Mouse (Mus musculus): Measurements from ENCODE around the gene Gm11565. TPM values are rescaled to one million over a fixed set of nuclear protein-coding genes. Genes with fewer than 3 reads are reported as not detected.

The Gm11565 gene
- polyA plus RNA-seq, 1 experiment from 2014 or later: not detected

Other genes with a start within 250 kb of the Gm11565 start
- gene Krtap4-6, start 248.8 kb upstream of the Gm11565 start, polyA plus RNA-seq (2015; fragmentation: Nextera tagmentation; extraction: Ambion mirVana): not detected in 2 replicates
- gene Gm14190, start 224.0 kb upstream of the Gm11565 start, polyA plus RNA-seq (2015; fragmentation: Nextera tagmentation; extraction: Ambion mirVana): not detected in 2 replicates
- gene Gm14180, start 180.5 kb upstream of the Gm11565 start, polyA plus RNA-seq (2015; fragmentation: Nextera tagmentation; extraction: Ambion mirVana): not detected in 2 replicates
- gene Gm11595, start 141.8 kb upstream of the Gm11565 start, polyA plus RNA-seq (2015; fragmentation: Nextera tagmentation; extraction: Ambion mirVana): not detected in 2 replicates
- gene Krtap4-8, start 134.0 kb upstream of the Gm11565 start, polyA plus RNA-seq (2015; fragmentation: Nextera tagmentation; extraction: Ambion mirVana): not detected in 2 replicates
- not detected in 2 replicates for gene Krtap4-9, start 129.6 kb upstream of the Gm11565 start, polyA plus RNA-seq (2015; fragmentation: Nextera tagmentation; extraction: Ambion mirVana)
- not detected in 2 replicates for gene Gm11596, start 121.3 kb upstream of the Gm11565 start, polyA plus RNA-seq (2015; fragmentation: Nextera tagmentation; extraction: Ambion mirVana)
- gene Gm11569, start 115.8 kb upstream of the Gm11565 start, polyA plus RNA-seq (2015; fragmentation: Nextera tagmentation; extraction: Ambion mirVana): not detected in 2 replicates
- gene Gm11554, start 110.3 kb upstream of the Gm11565 start, polyA plus RNA-seq (2015; fragmentation: Nextera tagmentation; extraction: Ambion mirVana): not detected in 2 replicates
- gene Krtap4-13, start 104.9 kb upstream of the Gm11565 start, polyA plus RNA-seq (2015; fragmentation: Nextera tagmentation; extraction: Ambion mirVana): not detected in 2 replicates
- not detected in 2 replicates for gene Gm11564, start 99.1 kb upstream of the Gm11565 start, polyA plus RNA-seq (2015; fragmentation: Nextera tagmentation; extraction: Ambion mirVana)
- gene 2300003K06Rik, start 76.7 kb upstream of the Gm11565 start, polyA plus RNA-seq (2015; fragmentation: Nextera tagmentation; extraction: Ambion mirVana): not detected in 2 replicates
- not detected in 2 replicates for gene Krtap4-16, start 63.1 kb upstream of the Gm11565 start, polyA plus RNA-seq (2015; fragmentation: Nextera tagmentation; extraction: Ambion mirVana)
- gene Gm11568, start 56.8 kb upstream of the Gm11565 start, polyA plus RNA-seq (2015; fragmentation: Nextera tagmentation; extraction: Ambion mirVana): not detected in 2 replicates
- gene Gm11559, start 50.3 kb upstream of the Gm11565 start, polyA plus RNA-seq (2015; fragmentation: Nextera tagmentation; extraction: Ambion mirVana): not detected in 2 replicates
- gene Krtap9-1, start 41.4 kb upstream of the Gm11565 start, polyA plus RNA-seq (2015; fragmentation: Nextera tagmentation; extraction: Ambion mirVana): not detected in 2 replicates
- gene Gm11567, start 35.6 kb upstream of the Gm11565 start, polyA plus RNA-seq (2015; fragmentation: Nextera tagmentation; extraction: Ambion mirVana): not detected in 2 replicates
- gene Krtap31-1, start 6.8 kb upstream of the Gm11565 start, polyA plus RNA-seq (2015; fragmentation: Nextera tagmentation; extraction: Ambion mirVana): not detected in 2 replicates
- gene Krtap31-2, start 21.5 kb downstream of the Gm11565 start, polyA plus RNA-seq (2015; fragmentation: Nextera tagmentation; extraction: Ambion mirVana): not detected in 2 replicates
- gene Krtap9-5, start 33.7 kb downstream of the Gm11565 start, polyA plus RNA-seq (2015; fragmentation: Nextera tagmentation; extraction: Ambion mirVana): not detected in 2 replicates
- gene Krtap29-1, start 64.3 kb downstream of the Gm11565 start, polyA plus RNA-seq (2015; fragmentation: Nextera tagmentation; extraction: Ambion mirVana): not detected in 2 replicates
- gene Krtap16-1, start 71.8 kb downstream of the Gm11565 start, polyA plus RNA-seq (2015; fragmentation: Nextera tagmentation; extraction: Ambion mirVana): not detected in 2 replicates
- 0.27 TPM in 1 of 2 replicates, not detected in the other for gene Krtap17-1, start 79.2 kb downstream of the Gm11565 start, polyA plus RNA-seq (2015; fragmentation: Nextera tagmentation; extraction: Ambion mirVana)
- gene Krt33a, start 101.5 kb downstream of the Gm11565 start, polyA plus RNA-seq (2015; fragmentation: Nextera tagmentation; extraction: Ambion mirVana): not detected in 2 replicates
- not detected in 2 replicates for gene Krt33b, start 115.1 kb downstream of the Gm11565 start, polyA plus RNA-seq (2015; fragmentation: Nextera tagmentation; extraction: Ambion mirVana)
- not detected in 2 replicates for gene Krt34, start 126.8 kb downstream of the Gm11565 start, polyA plus RNA-seq (2015; fragmentation: Nextera tagmentation; extraction: Ambion mirVana)
- gene Krt31, start 135.8 kb downstream of the Gm11565 start, polyA plus RNA-seq (2015; fragmentation: Nextera tagmentation; extraction: Ambion mirVana): 0.12 TPM in 1 of 2 replicates, not detected in the other
- not detected in 2 replicates for gene Krt32, start 173.5 kb downstream of the Gm11565 start, polyA plus RNA-seq (2015; fragmentation: Nextera tagmentation; extraction: Ambion mirVana)
- not detected in 2 replicates for gene Krt35, start 181.5 kb downstream of the Gm11565 start, polyA plus RNA-seq (2015; fragmentation: Nextera tagmentation; extraction: Ambion mirVana)
- not detected in 2 replicates for gene Krt36, start 190.9 kb downstream of the Gm11565 start, polyA plus RNA-seq (2015; fragmentation: Nextera tagmentation; extraction: Ambion mirVana)
- 0.58 and 1.7 TPM in 2 replicates for gene Krt13, start 206.8 kb downstream of the Gm11565 start, polyA plus RNA-seq (2015; fragmentation: Nextera tagmentation; extraction: Ambion mirVana)
- 12.4 and 18.4 TPM in 2 replicates for gene Krt15, start 221.2 kb downstream of the Gm11565 start, polyA plus RNA-seq (2015; fragmentation: Nextera tagmentation; extraction: Ambion mirVana)
- 64.1 and 79.3 TPM in 2 replicates for gene Krt19, start 233.9 kb downstream of the Gm11565 start, polyA plus RNA-seq (2015; fragmentation: Nextera tagmentation; extraction: Ambion mirVana)